Mouse (Mus musculus) testis, adult 2 months (tissue): Measurements from ENCODE around the gene Srcap. TPM values are rescaled to one million over a fixed set of nuclear protein-coding genes. Genes with fewer than 3 reads are reported as not detected.

ENCODE experiments used
- H3K27ac ChIP-seq: fragments of 200-500 bp; 2 replicates; pipeline ENCODE4 v1.5.1; 2012; ENCODE audit warnings: low read depth, low read length; ENCODE audit not compliant: control insufficient read depth, insufficient read depth
- H3K27me3 ChIP-seq: fragments of 200-500 bp; 2 replicates; pipeline ENCODE4 v1.6.1; 2012; ENCODE audit warnings: mild to moderate bottlenecking, low read length, moderate library complexity; ENCODE audit not compliant: control insufficient read depth, insufficient read depth
- H3K36me3 ChIP-seq: fragments of 200-500 bp; 2 replicates; pipeline ENCODE4 v1.6.1; 2012; ENCODE audit warnings: mild to moderate bottlenecking, low read length; ENCODE audit not compliant: control insufficient read depth, insufficient read depth
- H3K4me1 ChIP-seq: fragments of 200-500 bp; 2 replicates; pipeline ENCODE4 v1.6.1; 2012; ENCODE audit warnings: low read length; ENCODE audit not compliant: control insufficient read depth, insufficient read depth
- H3K4me3 ChIP-seq: fragments of 200-500 bp; 2 replicates; pipeline ENCODE4 v1.5.1; 2012; ENCODE audit warnings: low read depth, mild to moderate bottlenecking, low read length, moderate library complexity, mixed read lengths; ENCODE audit not compliant: control insufficient read depth
- CTCF ChIP-seq: fragments of 200-500 bp; IDR thresholded peaks from 2 replicates; pipeline ENCODE4 v1.5.1; 2012; ENCODE audit warnings: low read depth, mild to moderate bottlenecking, inconsistent platforms, low read length, moderate library complexity; ENCODE audit not compliant: control insufficient read depth, insufficient read depth, insufficient replicate concordance
- POLR2A ChIP-seq: fragments of 200-500 bp; IDR thresholded peaks from 2 replicates; pipeline ENCODE4 v1.6.1; 2012; ENCODE audit warnings: low read depth, mild to moderate bottlenecking, inconsistent platforms, low read length, moderate library complexity; ENCODE audit not compliant: control insufficient read depth
- polyA plus RNA-seq: library from polyadenylated mRNA; depleted of rRNA; stranded (reverse); fragments of >200 nt; gene quantifications from 2 replicates; pipeline ENCODE4 v1.2.3, GENCODE M21; 2012; rRNA removed

Gene Srcap
- polyA plus RNA-seq, 1 experiment: 20.0 TPM

GRCm38 (mm10) chr7:127596747-127597146, 85.0 kb downstream of the Srcap start:
- H3K4me1 ChIP-seq: no peaks in the 10 kb centered on the region
- no peak overlapping the region for H3K4me3 ChIP-seq
- no peak overlapping the region for H3K27ac ChIP-seq
- TF ChIP-seq CTCF: no peak
- TF ChIP-seq POLR2A: no peak
- H3K36me3 ChIP-seq: peaks cover 11% of the 10 kb centered on the region
- no peaks in the 10 kb centered on the region for H3K27me3 ChIP-seq

GRCm38 (mm10) chr7:127600612-127601011, 88.8 kb downstream of the Srcap start:
- peaks cover 4% of the 10 kb centered on the region for H3K36me3 ChIP-seq

GRCm38 (mm10) chr7:127601735-127602134, 90.0 kb downstream of the Srcap start:
- H3K27ac ChIP-seq: no peak overlapping the region
- no peak for TF ChIP-seq POLR2A
- TF ChIP-seq CTCF: no peak
- no peaks in the 10 kb centered on the region for H3K4me1 ChIP-seq
- H3K27me3 ChIP-seq: no peaks in the 10 kb centered on the region
- no peak overlapping the region for H3K4me3 ChIP-seq
- peaks cover 4% of the 10 kb centered on the region for H3K36me3 ChIP-seq

More at GRCm38 (mm10) chr7:127600612-127601011, 88.8 kb downstream of the Srcap start:
- Histone ChIP-seq H3K27ac (no peak overlapping the region), H3K4me1 (no peaks in the 10 kb centered on the region), H3K4me3 (no peak overlapping the region), H3K27me3 (no peaks in the 10 kb centered on the region)
- TF ChIP-seq CTCF (no peak), POLR2A (no peak)

GRCm38 (mm10) chr7:127602903-127603302, 91.1 kb downstream of the Srcap start:
- no peak overlapping the region for H3K27ac ChIP-seq
- H3K4me3 ChIP-seq: peak overlapping the region; percentile 79; the same call in 1 of the 2 replicates
- H3K27me3 ChIP-seq: no peaks in the 10 kb centered on the region
- peaks cover 4% of the 10 kb centered on the region for H3K36me3 ChIP-seq
- H3K4me1 ChIP-seq: no peaks in the 10 kb centered on the region
- no peak for TF ChIP-seq CTCF
- TF ChIP-seq POLR2A: no peak

GRCm38 (mm10) chr7:127604256-127604655, 92.5 kb downstream of the Srcap start:
- H3K4me3 ChIP-seq: peak overlapping the region; percentile 79
- no peaks in the 10 kb centered on the region for H3K4me1 ChIP-seq
- no peaks in the 10 kb centered on the region; the same call in 1 of the 2 replicates for H3K36me3 ChIP-seq
- TF ChIP-seq CTCF (no peak), POLR2A (peak; percentile 44; the same call in 1 of the 2 replicates)
- H3K27ac ChIP-seq: peak overlapping the region; percentile 83
- H3K27me3 ChIP-seq: no peaks in the 10 kb centered on the region

- no peak for TF ChIP-seq POLR2A
- no peak for TF ChIP-seq CTCF
- Histone ChIP-seq H3K4me1 (peaks cover 14% of the 10 kb centered on the region), H3K36me3 (no peaks in the 10 kb centered on the region; the same call in 1 of the 2 replicates), H3K4me3 (no peak overlapping the region), H3K27me3 (no peaks in the 10 kb centered on the region), H3K27ac (no peak overlapping the region)
Measured at GRCm38 (mm10) chr7:127607150-127607549, 95.4 kb downstream of the Srcap start.

Other genes with a start within 250 kb of the Srcap start
- gene Sephs2, start 237.9 kb upstream of the Srcap start, polyA plus RNA-seq: 79.1 and 84.0 TPM in 2 replicates
- 0.79 and 0.93 TPM in 2 replicates for gene Itgal, start 215.7 kb upstream of the Srcap start, polyA plus RNA-seq
- gene Zfp768, start 166.4 kb upstream of the Srcap start, polyA plus RNA-seq: 42.7 and 45.0 TPM in 2 replicates
- gene Zfp747, start 135.9 kb upstream of the Srcap start, polyA plus RNA-seq: 1.0 and 1.4 TPM in 2 replicates
- gene 9130019O22Rik, start 124.8 kb upstream of the Srcap start, polyA plus RNA-seq: 0.32 and 0.37 TPM in 2 replicates
- 6.2 and 6.7 TPM in 2 replicates for gene E430018J23Rik, start 118.4 kb upstream of the Srcap start, polyA plus RNA-seq
- 0.30 and 0.31 TPM in 2 replicates for gene Zfp764, start 105.2 kb upstream of the Srcap start, polyA plus RNA-seq
- 18.6 and 30.1 TPM in 2 replicates for gene Zfp688, start 89.9 kb upstream of the Srcap start, polyA plus RNA-seq
- 11.2 and 12.7 TPM in 2 replicates for gene Zfp689, start 62.8 kb upstream of the Srcap start, polyA plus RNA-seq
- gene Prr14, start 52.4 kb upstream of the Srcap start, polyA plus RNA-seq: 55.4 and 58.4 TPM in 2 replicates
- 42.8 and 44.8 TPM in 2 replicates for gene Fbrs, start 32.8 kb upstream of the Srcap start, polyA plus RNA-seq
- gene Gm42715, start 7.6 kb downstream of the Srcap start, polyA plus RNA-seq: 6.1 and 6.6 TPM in 2 replicates
- gene Tmem265, start 49.4 kb downstream of the Srcap start, polyA plus RNA-seq: 4.3 and 4.5 TPM in 2 replicates
- 1,776 and 1,820 TPM in 2 replicates for gene Phkg2, start 61.4 kb downstream of the Srcap start, polyA plus RNA-seq
- 200 and 220 TPM in 2 replicates for gene Ccdc189, start 76.6 kb downstream of the Srcap start, polyA plus RNA-seq
- gene Rnf40, start 76.8 kb downstream of the Srcap start, polyA plus RNA-seq: 56.5 and 63.5 TPM in 2 replicates
- gene Zfp629, start 103.8 kb downstream of the Srcap start, polyA plus RNA-seq: 10.4 and 14.9 TPM in 2 replicates
- gene Bcl7c, start 196.9 kb downstream of the Srcap start, polyA plus RNA-seq: 69.0 and 79.6 TPM in 2 replicates
- 4.7 and 5.1 TPM in 2 replicates for gene Ctf1, start 200.8 kb downstream of the Srcap start, polyA plus RNA-seq
- 0.07 TPM in 1 of 2 replicates, not detected in the other for gene Ctf2, start 220.2 kb downstream of the Srcap start, polyA plus RNA-seq
- 36.9 and 37.2 TPM in 2 replicates for gene Fbxl19, start 232.6 kb downstream of the Srcap start, polyA plus RNA-seq